In the genomic region with DNA sequence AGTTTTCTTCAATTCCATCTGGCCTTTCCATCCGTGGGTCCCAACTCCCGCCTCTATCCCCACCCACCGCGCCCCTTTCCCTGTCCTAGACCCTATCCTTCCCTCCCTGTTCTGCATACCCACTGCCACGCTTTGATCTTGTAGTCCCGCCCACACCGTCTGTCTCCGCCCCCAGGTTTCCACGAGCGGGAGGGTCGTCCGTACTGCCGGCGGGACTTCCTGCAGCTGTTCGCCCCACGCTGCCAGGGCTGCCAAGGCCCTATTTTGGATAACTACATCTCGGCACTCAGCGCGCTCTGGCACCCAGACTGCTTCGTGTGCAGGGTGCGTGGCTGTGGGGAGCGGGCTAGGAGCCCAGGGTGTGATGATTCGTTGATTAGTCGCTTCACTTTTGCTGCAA, we compare ENCODE assay signal across 7 mouse cellular contexts. TPM values are rescaled to one million over a fixed set of nuclear protein-coding genes. Genes with fewer than 3 reads are reported as not detected.
DNase-seq lines count a peak whose midpoint lies in the region; ATAC-seq and TF ChIP-seq lines count a peak whose summit lies in the region.

No protein-coding gene starts in this region.

- peaks cover 4% of the 10 kb centered on the region; the same call in 1 of the 2 replicates for H3K36me3 ChIP-seq in spleen, adult 2 months (ENCODE audit: control insufficient read depth, insufficient read depth, low read length)
- no peaks in the 10 kb centered on the region; the same call in 1 of the 2 replicates for H3K36me3 ChIP-seq in forebrain, embryonic 10.5 days (replicated peaks)
- H3K36me3 ChIP-seq in intestine, postnatal 0 days (ENCODE audit: control insufficient read depth, insufficient read depth): peaks cover 19% of the 10 kb centered on the region; the same call in 1 of the 2 replicates
- H3K36me3 ChIP-seq in liver, embryonic 16.5 days (ENCODE audit: control insufficient read depth, insufficient read depth): no peaks in the 10 kb centered on the region

- H3K4me1 ChIP-seq in spleen, adult 2 months (ENCODE audit: control insufficient read depth, insufficient read depth, insufficient read length): no peaks in the 10 kb centered on the region
- H3K4me1 ChIP-seq in forebrain, embryonic 10.5 days: peaks cover 30% of the 10 kb centered on the region
- 0 out of 2 replicates have a peak, but pooled peaks cover 6% of the 10 kb centered on the region for H3K4me1 ChIP-seq in intestine, postnatal 0 days (replicated peaks; ENCODE audit: control insufficient read depth, insufficient read depth, low read length)
- peaks cover 8% of the 10 kb centered on the region for H3K4me1 ChIP-seq in liver, embryonic 16.5 days (ENCODE audit: control insufficient read depth, low read depth, low read length)

- H3K4me2 ChIP-seq in intestine, postnatal 0 days (replicated peaks; ENCODE audit: low read depth): peak overlapping the region; percentile 41
- H3K4me2 ChIP-seq in liver, embryonic 16.5 days (ENCODE audit: low read depth, low read length): 0 out of 2 replicates have a peak overlapping the region, but pooled peaks have one; percentile 17

- no peak for TF ChIP-seq POLR2A in spleen, adult 2 months (IDR thresholded peaks at IDR 0.05; ENCODE audit: low read depth, low read length)

- no peaks in the 10 kb centered on the region; the same call in 1 of the 2 replicates for H3K27me3 ChIP-seq in spleen, adult 2 months (ENCODE audit: control insufficient read depth, insufficient read depth, low read length)
- H3K27me3 ChIP-seq in forebrain, embryonic 10.5 days (ENCODE audit: poor library complexity, severe bottlenecking): peaks cover 57% of the 10 kb centered on the region
- H3K27me3 ChIP-seq in intestine, postnatal 0 days (replicated peaks; ENCODE audit: control insufficient read depth, insufficient read depth, low read length): no peaks in the 10 kb centered on the region
- peaks cover 17% of the 10 kb centered on the region for H3K27me3 ChIP-seq in liver, embryonic 16.5 days (ENCODE audit: control insufficient read depth, insufficient read depth, low read depth, low read length)

- no peak for ATAC-seq in intestine, postnatal 0 days
- ATAC-seq in liver, embryonic 16.5 days (ENCODE audit: low read depth): no peak

- no peaks in the 10 kb centered on the region for H3K9me3 ChIP-seq in forebrain, embryonic 10.5 days
- H3K9me3 ChIP-seq in intestine, postnatal 0 days (ENCODE audit: control insufficient read depth): no peaks in the 10 kb centered on the region
- H3K9me3 ChIP-seq in liver, embryonic 16.5 days (replicated peaks; ENCODE audit: control insufficient read depth, low read length): no peaks in the 10 kb centered on the region

- peak overlapping the region; percentile 20; the same call in 1 of the 2 replicates for H3K4me3 ChIP-seq in spleen, adult 2 months (ENCODE audit: extremely low read depth, insufficient read depth, insufficient read length)
- peak overlapping the region; percentile 52 for H3K4me3 ChIP-seq in forebrain, embryonic 10.5 days
- H3K4me3 ChIP-seq in intestine, postnatal 0 days (ENCODE audit: low read depth, low read length): peak overlapping the region; percentile 7; the same call in 1 of the 2 replicates
- no peak overlapping the region for H3K4me3 ChIP-seq in liver, embryonic 16.5 days (ENCODE audit: low read depth, low read length)

- no peak overlapping the region for H3K27ac ChIP-seq in spleen, adult 2 months (ENCODE audit: insufficient read depth, low read length)
- H3K27ac ChIP-seq in forebrain, embryonic 10.5 days: peak overlapping the region; percentile 74
- no peak overlapping the region for H3K27ac ChIP-seq in intestine, postnatal 0 days (ENCODE audit: low read depth, low read length)
- H3K27ac ChIP-seq in liver, embryonic 16.5 days (ENCODE audit: low read length): no peak overlapping the region

- WGBS in spleen, adult 2 months: 10% methylated on average over 24 of the region's 24 CpGs
- WGBS in forebrain, embryonic 10.5 days: 11% methylated on average over 24 of the region's 24 CpGs
- WGBS in intestine, postnatal 0 days: 16% methylated on average over 24 of the region's 24 CpGs
- WGBS in liver, embryonic 16.5 days (ENCODE audit: insufficient replicate concordance): 26% methylated on average over 24 of the region's 24 CpGs

- H3K9ac ChIP-seq in intestine, postnatal 0 days (ENCODE audit: low read depth, low read length): no peak overlapping the region
- no peak overlapping the region for H3K9ac ChIP-seq in liver, embryonic 16.5 days (ENCODE audit: low read depth, low read length)

- no peak for TF ChIP-seq CTCF in spleen, adult 2 months (IDR thresholded peaks at IDR 0.05; ENCODE audit: extremely low read depth, insufficient read depth, insufficient read length, insufficient replicate concordance)
- TF ChIP-seq CTCF in intestine, postnatal 0 days (IDR thresholded peaks at IDR 0.05; ENCODE audit: low read depth): no peak

- DNase-seq in spleen, adult 2 months (ENCODE audit: low read depth in 1 of 2, low spot score in 2 of 2): no peak
- DNase-seq in spleen, adult 18-20 months: no peak
- peak; percentile 57 for DNase-seq in forebrain, embryonic 10.5 days (ENCODE audit: extremely low spot score, low spot score)
- peak; percentile 85 for DNase-seq in right cerebral cortex, adult 18-20 months
- DNase-seq in natural killer cell, adult 2 months (ENCODE audit: low spot score in 2 of 2): no peak

RNA-seq across cellular contexts. Expression of gene Tgfb1i1, which starts 6.0 kb away (rescaled TPM):
- polyA plus RNA-seq in spleen, adult 2 months (2012; rRNA removed): 33.8 and 40.4 TPM in 2 replicates
- polyA plus RNA-seq in forebrain, embryonic 10.5 days (2016; fragmentation: Nextera tagmentation; extraction: Ambion mirVana): 22.5 and 23.3 TPM in 2 replicates
- 111 and 113 TPM in 2 replicates for polyA plus RNA-seq in intestine, postnatal 0 days (2015; fragmentation: Nextera tagmentation; extraction: Ambion mirVana)
- polyA plus RNA-seq in liver, embryonic 16.5 days (2015; fragmentation: Nextera tagmentation; extraction: Ambion mirVana): 9.6 and 11.9 TPM in 2 replicates

RNA-seq across cellular contexts. Expression of gene Slc5a2, which starts 12.8 kb away (rescaled TPM):
- polyA plus RNA-seq in spleen, adult 2 months (2012; rRNA removed): 0.15 and 0.53 TPM in 2 replicates
- polyA plus RNA-seq in forebrain, embryonic 10.5 days (2016; fragmentation: Nextera tagmentation; extraction: Ambion mirVana): 0.28 TPM in 1 of 2 replicates, not detected in the other
- polyA plus RNA-seq in intestine, postnatal 0 days (2015; fragmentation: Nextera tagmentation; extraction: Ambion mirVana): not detected in 2 replicates
- 1.4 and 1.7 TPM in 2 replicates for polyA plus RNA-seq in liver, embryonic 16.5 days (2015; fragmentation: Nextera tagmentation; extraction: Ambion mirVana)

RNA-seq across cellular contexts. Expression of gene 9130023H24Rik, which starts 14.8 kb away (rescaled TPM):
- polyA plus RNA-seq in spleen, adult 2 months (2012; rRNA removed): 1.1 and 1.4 TPM in 2 replicates
- polyA plus RNA-seq in forebrain, embryonic 10.5 days (2016; fragmentation: Nextera tagmentation; extraction: Ambion mirVana): 10.0 and 10.7 TPM in 2 replicates
- polyA plus RNA-seq in intestine, postnatal 0 days (2015; fragmentation: Nextera tagmentation; extraction: Ambion mirVana): 3.6 and 4.2 TPM in 2 replicates
- 2.4 and 2.6 TPM in 2 replicates for polyA plus RNA-seq in liver, embryonic 16.5 days (2015; fragmentation: Nextera tagmentation; extraction: Ambion mirVana)

RNA-seq across cellular contexts. Expression of gene Armc5, which starts 15.5 kb away (rescaled TPM):
- polyA plus RNA-seq in spleen, adult 2 months (2012; rRNA removed): 32.9 and 47.1 TPM in 2 replicates
- 15.3 and 15.4 TPM in 2 replicates for polyA plus RNA-seq in forebrain, embryonic 10.5 days (2016; fragmentation: Nextera tagmentation; extraction: Ambion mirVana)
- polyA plus RNA-seq in intestine, postnatal 0 days (2015; fragmentation: Nextera tagmentation; extraction: Ambion mirVana): 12.1 and 14.0 TPM in 2 replicates
- 5.7 and 6.5 TPM in 2 replicates for polyA plus RNA-seq in liver, embryonic 16.5 days (2015; fragmentation: Nextera tagmentation; extraction: Ambion mirVana)

RNA-seq across cellular contexts. Expression of gene BC017158, which starts 45.4 kb away (rescaled TPM):
- polyA plus RNA-seq in spleen, adult 2 months (2012; rRNA removed): 32.6 and 41.0 TPM in 2 replicates
- polyA plus RNA-seq in forebrain, embryonic 10.5 days (2016; fragmentation: Nextera tagmentation; extraction: Ambion mirVana): 22.0 and 26.2 TPM in 2 replicates
- polyA plus RNA-seq in intestine, postnatal 0 days (2015; fragmentation: Nextera tagmentation; extraction: Ambion mirVana): 32.6 and 34.7 TPM in 2 replicates
- polyA plus RNA-seq in liver, embryonic 16.5 days (2015; fragmentation: Nextera tagmentation; extraction: Ambion mirVana): 20.5 and 23.3 TPM in 2 replicates

Comparison
In these comparisons a context has a peak if more than half of its experiments do, and no peak if none do; other contexts are left out.
1. DNase-seq: peak in forebrain, embryonic 10.5 days (single experiment) and right cerebral cortex, adult 18-20 months (single experiment); none in spleen, adult 2 months (0 of 2), spleen, adult 18-20 months (0 of 2) and natural killer cell, adult 2 months (0 of 2).